Mouse (Mus musculus) MEL (cell line): ENCODE results near the gene Rps6kc1.

Experiments
- CTCF ChIP-seq, 3 experiments: IDR thresholded peaks in 2 of 3; conservative IDR thresholded peaks in 1 of 3; 2 replicates each; pipeline ENCODE4 v1.5.1; 2011 to 2012; ENCODE audit warnings: low read length in 3 of 3, low read depth in 2 of 3, mild to moderate bottlenecking in 2 of 3, improper control_type of control experiment in 1 of 3, inconsistent platforms in 1 of 3, mixed read lengths in 1 of 3, moderate library complexity in 1 of 3; ENCODE audit not compliant: control insufficient read depth in 1 of 3, insufficient read depth in 1 of 3, poor library complexity in 1 of 3, severe bottlenecking in 1 of 3
- ZMIZ1 ChIP-seq: IDR thresholded peaks from 2 replicates; pipeline ENCODE4 v1.6.1; 2012; ENCODE audit warnings: low read depth, mild to moderate bottlenecking, inconsistent platforms, low read length, improper control_type of control experiment, moderate library complexity

DNA sequence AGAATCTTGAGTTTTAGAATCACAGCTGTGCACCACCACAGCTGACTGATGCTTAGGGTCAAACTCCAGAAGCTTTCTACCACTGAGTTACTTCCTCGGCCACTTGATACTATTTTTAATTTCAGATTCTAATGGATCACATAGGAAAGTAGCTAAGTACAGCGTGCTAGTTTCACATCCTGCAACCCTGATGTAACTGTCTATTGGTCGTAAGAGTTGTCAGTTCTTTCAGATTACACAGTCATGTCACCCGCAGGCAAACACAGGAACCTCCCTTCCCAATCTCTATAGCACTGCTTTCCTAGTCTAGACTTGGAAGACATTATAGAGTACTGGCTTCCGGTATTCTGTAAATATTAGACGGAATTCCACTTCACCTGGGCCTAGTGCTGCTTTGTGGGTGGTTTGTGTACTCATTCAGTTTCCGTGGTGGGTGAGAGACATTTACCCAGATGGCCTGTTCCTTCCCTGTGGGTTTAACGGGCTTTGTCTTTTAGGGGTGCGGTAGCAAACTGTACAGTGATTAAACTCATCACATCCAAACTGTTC is 85.0 kb downstream of the Rps6kc1 start:
- TF ChIP-seq ZMIZ1 = no peak
- no peak for TF ChIP-seq CTCF (IDR thresholded peaks at IDR 0.05 in 2 of 3, conservative IDR thresholded peaks at IDR 0.05 in 1 of 3; ENCODE audit: control insufficient read depth in 1 of 3, insufficient read depth in 1 of 3, low read depth in 2 of 3, low read length in 3 of 3, poor library complexity in 1 of 3, severe bottlenecking in 1 of 3)
